Mouse (Mus musculus): Measurements from ENCODE around the gene Slk.

DNA sequence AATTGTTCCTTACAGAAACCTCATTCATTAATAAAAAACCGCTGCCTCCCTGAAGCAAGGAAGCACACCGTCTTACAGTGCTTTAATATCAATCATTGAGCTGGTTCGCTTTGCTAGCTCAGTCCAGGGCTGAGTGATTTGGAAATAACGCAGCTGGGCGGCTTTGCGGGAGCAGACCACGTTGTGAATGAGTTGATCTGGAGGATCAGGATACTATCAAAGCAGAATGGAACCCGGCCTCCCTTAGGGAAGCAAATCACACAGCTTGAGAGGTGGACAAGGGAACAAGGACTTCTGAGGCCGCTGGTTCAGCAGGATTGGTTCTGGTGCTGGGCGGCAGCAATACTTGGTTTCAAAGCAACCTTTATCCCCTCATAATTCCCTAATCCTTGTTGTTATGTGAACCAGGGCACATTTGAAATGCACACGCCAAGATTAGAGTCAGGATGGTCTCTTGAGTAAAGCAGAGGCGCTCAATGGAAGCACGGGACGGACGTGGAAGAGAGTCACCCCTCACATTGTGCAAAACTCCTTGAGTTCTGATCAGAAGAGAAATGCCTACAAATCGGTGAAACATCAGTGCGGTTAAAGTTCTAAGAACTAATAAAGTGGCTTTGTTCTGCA is 14.3 kb upstream of the Slk start:
- TF ChIP-seq CTCF (conservative IDR thresholded peaks at IDR 0.05; ENCODE audit: low read length) (no peak), NANOG (IDR thresholded peaks at IDR 0.05; ENCODE audit: borderline replicate concordance, low read length) (no peak), POU5F1 (IDR thresholded peaks at IDR 0.05; ENCODE audit: borderline replicate concordance, low read length) (no peak)

Data from E14TG2a.4 (cell line).